Mouse (Mus musculus) heart, adult 2 months (tissue): ENCODE results near the gene Treml4. TPM values are rescaled to one million over a fixed set of nuclear protein-coding genes. Genes with fewer than 3 reads are reported as not detected.

ENCODE experiments used
- DNase-seq, 2 experiments: peaks; one replicate each; pipeline ENCODE4 v3.0.0; 2021
- H3K27ac ChIP-seq: fragments of 200-600 bp; 2 replicates; pipeline ENCODE4 v1.8.1; 2022
- H3K27me3 ChIP-seq: fragments of 200-500 bp; 2 replicates; pipeline ENCODE4 v1.6.1; 2012; ENCODE audit warnings: mild to moderate bottlenecking, low read length, inconsistent platforms, mixed read lengths; ENCODE audit not compliant: control insufficient read depth, insufficient read depth
- H3K36me3 ChIP-seq: fragments of 200-500 bp; 2 replicates; pipeline ENCODE4 v1.6.1; 2012; ENCODE audit warnings: low read length, inconsistent platforms; ENCODE audit not compliant: control insufficient read depth, insufficient read depth
- H3K4me1 ChIP-seq: fragments of 200-500 bp; 2 replicates; pipeline ENCODE4 v1.6.1; 2011; ENCODE audit warnings: low read length; ENCODE audit not compliant: control insufficient read depth, insufficient read depth
- H3K4me3 ChIP-seq: fragments of 200-600 bp; 2 replicates; pipeline ENCODE4 v1.8.1; 2022
- H3K79me2 ChIP-seq: fragments of 200-500 bp; replicated peaks from 2 replicates; pipeline ENCODE4 v1.6.1; 2012; ENCODE audit warnings: mild to moderate bottlenecking, inconsistent platforms, low read length, moderate library complexity, mixed read lengths; ENCODE audit not compliant: control insufficient read depth, insufficient read depth
- H3K9ac ChIP-seq: fragments of 200-500 bp; 2 replicates; pipeline ENCODE4 v1.6.1; 2012; ENCODE audit warnings: low read depth, mild to moderate bottlenecking, control low read depth, inconsistent platforms, low read length, mixed read lengths
- CTCF ChIP-seq: fragments of 200-600 bp; IDR thresholded peaks from 2 replicates; pipeline ENCODE4 v1.8.1; 2022; ENCODE audit warnings: antibody characterized with exemption, mild to moderate bottlenecking, moderate library complexity
- EP300 ChIP-seq: fragments of 200-500 bp; IDR thresholded peaks from 2 replicates; pipeline ENCODE4 v1.6.1; 2011; ENCODE audit warnings: low read depth, low read length, control low read depth; ENCODE audit not compliant: insufficient read depth
- POLR2A ChIP-seq: fragments of 200-500 bp; IDR thresholded peaks from 2 replicates; pipeline ENCODE4 v1.6.1; 2011; ENCODE audit warnings: mild to moderate bottlenecking, low read depth, low read length, control low read depth; ENCODE audit not compliant: insufficient read depth
- WGBS: fragments of 180-500 bp; shearing (Covaris S2); methylation state at CpG from one replicate; pipeline ENCODE4 v1.1.7; 2018; 5-methylcytosine and 5-hydroxymethylcytosine counted together
- intact Hi-C: fragments of 180-260 bp; cut with DNase I; formaldehyde crosslinking; loops from one replicate; pipeline ENCODE4 v1.15.1; 2025
- polyA plus RNA-seq: library from polyadenylated mRNA; depleted of rRNA; stranded (reverse); fragments of >200 nt; gene quantifications from 2 replicates; pipeline ENCODE4 v1.2.3, GENCODE M21; 2012; rRNA removed
- total RNA-seq, 2 experiments: library from RNA; stranded (reverse); gene quantifications; 2 replicates each; pipeline ENCODE4 v1.2.3; 2021

Treml4 gene
- total and polyA plus RNA-seq, 3 experiments, result 0.31 to 1.9 TPM; not detected in 1

DNA sequence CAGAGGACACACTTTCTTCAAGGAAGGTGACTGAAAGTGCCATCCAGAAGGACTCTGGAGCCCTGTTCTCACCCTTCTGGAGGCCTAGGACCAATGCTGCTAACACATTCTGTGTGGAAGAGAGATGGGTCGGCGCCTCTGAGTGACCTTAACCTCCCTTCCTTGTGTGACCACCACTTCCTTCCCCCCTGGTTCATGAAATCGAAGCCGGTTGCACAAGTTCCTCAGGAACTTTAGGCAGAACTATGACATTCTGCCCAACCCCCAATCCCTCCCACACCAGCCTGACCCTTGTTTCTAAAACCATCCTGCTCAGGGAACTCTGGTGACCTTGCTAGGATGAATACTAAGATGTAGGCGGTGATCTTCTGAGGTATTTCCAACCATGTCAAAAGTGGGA, 60.2 kb downstream of the Treml4 start:
- 66% methylated on average over 5 of the region's 5 CpGs for WGBS
- H3K36me3 ChIP-seq, result no peaks in the 10 kb centered on the region
- H3K9ac ChIP-seq, result no peak overlapping the region
- H3K27ac ChIP-seq, result no peak overlapping the region
- no peaks in the 10 kb centered on the region for H3K27me3 ChIP-seq
- DNase-seq, result peak in 1 of 2 experiments; percentile 17
- H3K4me3 ChIP-seq, result no peak overlapping the region
- TF ChIP-seq EP300 (no peak), POLR2A (no peak), CTCF (no peak)
- H3K4me1 ChIP-seq, result no peaks in the 10 kb centered on the region
- intact Hi-C loops, result no loop called here
- H3K79me2 ChIP-seq, result no peaks in the 10 kb centered on the region

Other genes starting within 250 kb of the Treml4 start
- not detected for gene 1700122O11Rik, start 226.0 kb upstream of the Treml4 start, total RNA-seq
- gene 1700122O11Rik, start 226.0 kb upstream of the Treml4 start, polyA plus RNA-seq, result not detected in 2 replicates
- not detected for gene 1700067P10Rik, start 175.0 kb upstream of the Treml4 start, total RNA-seq
- gene 1700067P10Rik, start 175.0 kb upstream of the Treml4 start, polyA plus RNA-seq, result not detected in 2 replicates
- not detected for gene 9830107B12Rik, start 118.0 kb upstream of the Treml4 start, total RNA-seq
- 0.06 and 0.08 TPM in 2 replicates for gene 9830107B12Rik, start 118.0 kb upstream of the Treml4 start, polyA plus RNA-seq
- gene A530064D06Rik, start 97.0 kb upstream of the Treml4 start, total RNA-seq, result not detected
- 0.18 and 0.20 TPM in 2 replicates for gene A530064D06Rik, start 97.0 kb upstream of the Treml4 start, polyA plus RNA-seq
- gene Trem1, start 31.5 kb upstream of the Treml4 start, total RNA-seq, result under 1 TPM in 1 of 2 experiments, not detected in 1; 0.10 TPM
- 0.09 and 0.10 TPM in 2 replicates for gene Trem1, start 31.5 kb upstream of the Treml4 start, polyA plus RNA-seq
- under 1 TPM in 1 of 2 experiments, not detected in 1; 0.26 TPM for gene Trem3, start 16.5 kb upstream of the Treml4 start, total RNA-seq
- 0.23 TPM in 1 of 2 replicates, not detected in the other for gene Trem3, start 16.5 kb upstream of the Treml4 start, polyA plus RNA-seq
- 1 to 10 TPM in 1 of 2 experiments, under 1 TPM in 1; 0.91 to 3.1 TPM for gene Treml2, start 35.2 kb downstream of the Treml4 start, total RNA-seq
- 1.5 and 2.4 TPM in 2 replicates for gene Treml2, start 35.2 kb downstream of the Treml4 start, polyA plus RNA-seq
- gene B430306N03Rik, start 51.8 kb downstream of the Treml4 start, total RNA-seq, result under 1 TPM; 0.14 to 0.57 TPM
- gene B430306N03Rik, start 51.8 kb downstream of the Treml4 start, polyA plus RNA-seq, result 0.35 and 0.55 TPM in 2 replicates
- 1 to 10 TPM; 1.4 to 1.5 TPM for gene Trem2, start 82.1 kb downstream of the Treml4 start, total RNA-seq
- 3.3 and 3.5 TPM in 2 replicates for gene Trem2, start 82.1 kb downstream of the Treml4 start, polyA plus RNA-seq
- 1 to 10 TPM in 1 of 2 experiments, not detected in 1; 2.4 TPM for gene Treml1, start 95.6 kb downstream of the Treml4 start, total RNA-seq
- gene Treml1, start 95.6 kb downstream of the Treml4 start, polyA plus RNA-seq, result 1.3 and 3.5 TPM in 2 replicates
- gene Nfya, start 145.6 kb downstream of the Treml4 start, total RNA-seq, result 10 to 100 TPM; 14.7 to 21.2 TPM
- 33.1 and 41.9 TPM in 2 replicates for gene Nfya, start 145.6 kb downstream of the Treml4 start, polyA plus RNA-seq
- gene Oard1, start 145.7 kb downstream of the Treml4 start, total RNA-seq, result 10 to 100 TPM; 15.5 to 21.6 TPM
- 8.6 and 20.5 TPM in 2 replicates for gene Oard1, start 145.7 kb downstream of the Treml4 start, polyA plus RNA-seq
- 100 to 1,000 TPM; 222 to 256 TPM for gene Apobec2, start 168.6 kb downstream of the Treml4 start, total RNA-seq
- gene Apobec2, start 168.6 kb downstream of the Treml4 start, polyA plus RNA-seq, result 150 and 194 TPM in 2 replicates
- 1 to 10 TPM in 1 of 2 experiments, not detected in 1; 1.9 TPM for gene Tspo2, start 187.2 kb downstream of the Treml4 start, total RNA-seq
- gene Tspo2, start 187.2 kb downstream of the Treml4 start, polyA plus RNA-seq, result 0.82 and 5.4 TPM in 2 replicates
- gene Unc5cl, start 190.6 kb downstream of the Treml4 start, total RNA-seq, result under 1 TPM; 0.23 to 0.27 TPM
- gene Unc5cl, start 190.6 kb downstream of the Treml4 start, polyA plus RNA-seq, result 0.21 TPM in 1 of 2 replicates, not detected in the other